Mouse (Mus musculus) hematopoietic stem cell, adult 5-6 weeks (primary cell): ENCODE results near the gene Fndc5. TPM values are rescaled to one million over a fixed set of nuclear protein-coding genes. Genes with fewer than 3 reads are reported as not detected.
A peak's percentile ranks its signal among the peaks of the same experiment; 100 is the strongest.

Experiments
- ATAC-seq, 2 experiments: fragments of 125-278 bp in 1 of 2; replicated peaks in 1 of 2; 2 replicates each; pipeline ENCODE4 v1.8.0; 2016 to 2017; ENCODE audit warnings: inconsistent platforms in 2 of 2, mild to moderate bottlenecking in 2 of 2, moderate number of reproducible peaks in 2 of 2, low read depth in 1 of 2, moderate TSS enrichment in 1 of 2; ENCODE audit not compliant: low FRiP score in 2 of 2, poor library complexity in 2 of 2, severe bottlenecking in 2 of 2, insufficient read depth in 1 of 2, low TSS enrichment in 1 of 2
- total RNA-seq: library from RNA; stranded (forward); fragments of 172-1452, 232-1000 nt; gene quantifications from 2 replicates; pipeline ENCODE4 v1.2.3, GENCODE M21; 2017

Fndc5 gene
- total RNA-seq: 0.25 TPM in 1 of 2 replicates, not detected in the other

- ATAC-seq: no peak
These were observed at the start of gene Fndc5 for GRCm38 (mm10) chr4:129136579-129137391. Gene Fndc5, plus strand, starts transcription at chr4:129136999.

DNA sequence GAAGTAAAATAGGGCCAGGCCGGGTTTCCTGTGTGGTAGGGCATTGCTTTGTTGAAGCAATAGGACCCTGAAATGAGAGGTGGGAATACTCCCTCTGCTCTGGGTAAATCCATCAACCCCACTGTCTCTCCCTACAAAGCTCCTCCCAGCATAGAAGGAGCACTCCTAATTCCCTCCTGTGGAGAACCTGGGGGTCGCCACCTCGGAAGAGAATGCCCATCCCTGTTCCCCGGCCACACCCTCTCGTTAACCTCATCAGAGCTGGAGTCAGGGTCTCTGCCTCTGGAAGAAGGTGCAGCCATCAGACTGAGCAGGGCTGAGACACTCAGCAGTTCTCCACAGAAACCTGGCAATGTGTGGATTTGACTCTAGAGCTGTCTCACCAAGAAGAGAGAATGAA lies 48.9 kb upstream of the Fndc5 start:
- no peak for ATAC-seq

DNA sequence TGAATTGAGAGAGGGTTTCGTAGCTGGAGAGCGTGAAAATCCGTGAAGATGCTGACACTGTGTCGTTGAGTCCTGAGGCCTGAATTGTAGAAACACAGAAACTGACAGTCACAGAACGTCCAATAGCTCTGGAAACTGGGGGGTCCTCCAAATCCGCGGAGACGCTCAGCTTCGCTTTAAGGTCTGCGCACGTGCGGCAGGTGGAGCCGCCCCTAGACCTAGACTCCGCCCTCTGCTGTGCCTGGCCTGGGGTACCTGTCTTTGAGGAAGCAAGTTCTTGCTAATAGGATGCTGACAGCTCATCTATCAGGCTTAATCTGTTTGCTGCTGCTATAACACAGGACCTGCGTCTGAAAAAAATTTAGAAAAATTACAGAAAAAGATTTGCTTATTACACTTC lies 41.5 kb upstream of the Fndc5 start:
- ATAC-seq: no peak

GRCm38 (mm10) chr4:129097006-129097405 lies 39.8 kb upstream of the Fndc5 start:
- no peak for ATAC-seq

DNA sequence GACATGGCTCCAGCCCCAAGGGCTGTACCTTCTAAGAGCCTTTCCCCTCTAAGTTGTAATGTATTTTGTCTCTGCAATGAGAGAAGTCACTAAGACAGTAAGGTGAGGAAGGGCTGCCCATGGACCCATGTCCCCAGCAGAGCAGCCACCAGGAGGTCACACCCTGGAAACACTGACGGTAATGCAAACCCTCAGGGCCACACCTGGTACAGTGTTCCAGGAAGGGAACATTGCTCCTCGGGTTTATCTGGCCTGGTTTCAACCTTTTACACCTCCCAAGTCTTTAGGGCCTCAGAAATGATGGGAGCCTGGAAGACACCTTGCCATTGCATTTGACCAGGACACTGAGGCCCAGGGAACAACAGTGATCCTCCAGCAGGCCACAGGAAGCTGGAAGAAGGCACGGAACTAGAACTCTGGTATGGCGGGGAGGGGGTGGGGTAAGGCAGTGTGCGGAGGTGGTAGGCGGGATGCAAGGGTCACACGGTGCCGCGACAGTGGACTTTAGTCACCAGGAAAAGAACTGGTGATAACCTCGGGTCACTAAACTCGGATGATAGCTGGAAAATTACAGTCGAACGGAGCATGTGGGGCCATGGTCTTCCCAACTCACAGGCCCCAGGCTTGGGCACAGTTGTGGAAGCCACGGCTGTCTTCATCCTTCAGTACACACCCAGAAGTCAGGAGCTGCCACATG lies 34.5 kb upstream of the Fndc5 start:
- no peak for ATAC-seq

DNA sequence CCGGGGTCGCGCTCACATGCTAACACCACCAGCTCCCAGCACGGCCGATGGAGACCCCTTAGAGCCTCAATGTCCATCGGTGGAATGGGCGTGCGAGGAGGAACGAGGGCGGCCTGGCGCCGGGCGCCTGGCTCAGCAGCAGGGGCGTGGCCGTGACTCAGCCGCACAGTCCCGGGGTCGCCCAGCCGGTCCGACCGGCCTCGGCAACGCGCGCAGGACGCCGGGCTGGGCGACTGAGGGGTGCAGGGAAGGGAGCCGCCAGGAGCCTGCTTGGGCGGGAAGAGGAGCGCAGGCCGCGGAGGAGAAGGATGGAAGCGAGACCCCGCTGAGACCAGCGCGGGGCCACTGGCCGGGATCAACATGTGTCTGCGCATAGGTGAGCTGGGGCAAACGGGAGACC lies 31.4 kb upstream of the Fndc5 start, which contains the start of gene Tmem54:
Gene Tmem54, plus strand, starts transcription at position 193 of the 400 bp plus-strand sequence.
- ATAC-seq: peak in 1 of 2 experiments; percentile 31; a peak in 1 of 4 replicates

DNA sequence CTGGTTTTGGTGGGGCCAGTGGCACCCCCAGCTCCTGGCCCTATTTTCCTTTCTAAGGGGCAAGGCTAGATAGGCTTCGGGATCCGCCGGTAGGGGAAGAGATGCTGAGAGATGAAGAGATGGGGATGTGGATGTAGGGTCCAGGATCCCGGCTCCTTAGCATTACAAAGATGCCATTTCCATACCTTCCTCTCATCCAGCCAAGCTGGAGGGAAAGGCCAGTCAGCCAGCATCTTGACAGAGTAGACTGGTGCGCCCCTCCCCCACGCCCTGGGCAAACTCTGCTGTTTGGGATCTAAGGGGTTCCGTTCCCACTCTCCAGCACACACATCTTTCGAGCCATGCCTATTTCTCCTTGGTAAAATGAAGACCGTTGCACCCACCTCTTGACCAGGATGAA lies 30.7 kb upstream of the Fndc5 start:
- no peak for ATAC-seq

- 0 out of 4 replicates have a peak, but pooled peaks of 1 of the 2 experiments have one; percentile 37 for ATAC-seq
These were observed 29.4 kb upstream of the Fndc5 start for GRCm38 (mm10) chr4:129107348-129107899.

DNA sequence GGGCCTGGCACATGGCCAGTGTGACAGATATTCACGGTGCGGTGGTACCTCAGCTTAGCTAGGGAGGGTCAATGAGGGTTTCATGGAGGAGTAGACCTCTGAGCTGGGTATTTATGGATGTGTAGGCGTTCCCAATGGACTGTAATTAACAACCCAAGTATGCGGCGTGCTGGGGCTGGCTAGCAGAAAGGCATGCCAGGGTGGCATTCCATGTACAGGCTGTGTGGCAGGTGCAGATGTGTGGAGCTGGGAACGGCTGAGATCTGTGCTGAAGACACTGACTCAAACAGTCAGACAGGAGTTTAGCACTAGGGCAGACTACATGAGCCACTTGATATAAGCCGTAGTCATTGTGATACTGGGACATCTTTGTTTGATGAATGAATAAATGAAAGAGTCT lies 28.2 kb upstream of the Fndc5 start:
- no peak for ATAC-seq

GRCm38 (mm10) chr4:129110804-129111203 lies 26.0 kb upstream of the Fndc5 start:
- ATAC-seq: no peak

- no peak for ATAC-seq
These were observed 25.4 kb upstream of the Fndc5 start for GRCm38 (mm10) chr4:129111350-129111749.

GRCm38 (mm10) chr4:129112231-129112630 lies 24.6 kb upstream of the Fndc5 start:
- ATAC-seq: no peak

GRCm38 (mm10) chr4:129113083-129113988 lies 23.5 kb upstream of the Fndc5 start:
- peak; percentile 84 to 85 for ATAC-seq

- ATAC-seq: no peak
These were observed 20.1 kb upstream of the Fndc5 start for GRCm38 (mm10) chr4:129116703-129117102.

GRCm38 (mm10) chr4:129117720-129118510 lies 18.9 kb upstream of the Fndc5 start:
- no peak for ATAC-seq

GRCm38 (mm10) chr4:129119708-129120107 lies 17.1 kb upstream of the Fndc5 start:
- no peak for ATAC-seq
